Mouse (Mus musculus): ENCODE measurements around the gene Thsd4.
"Not testable (repeated sequence)": the region's sequence is repeated elsewhere in the genome, so short reads cannot be mapped to it uniquely, and the experiment has no call there.

Gene Thsd4

DNA sequence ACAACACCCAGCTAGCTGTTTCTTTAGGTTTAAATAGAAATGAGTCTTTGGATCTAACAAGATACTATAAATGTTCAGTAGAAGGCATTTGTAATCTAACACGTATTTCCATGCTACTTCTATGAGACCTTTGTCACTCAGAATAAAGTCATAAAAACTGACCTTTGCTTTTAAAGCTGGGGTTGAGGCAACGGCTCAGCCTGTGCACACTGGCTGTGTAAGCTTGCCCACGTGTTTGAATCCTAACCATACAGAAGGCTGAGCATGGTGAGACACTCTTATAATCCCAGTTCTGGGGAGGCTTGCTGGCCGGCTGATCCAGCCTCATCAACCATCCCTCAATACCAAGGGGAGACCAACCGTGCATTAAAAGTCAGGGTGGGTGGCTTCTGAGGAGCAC lies 214.4 kb downstream of the Thsd4 start:
- DNase-seq (ENCODE audit: low spot score) = no peak

DNA sequence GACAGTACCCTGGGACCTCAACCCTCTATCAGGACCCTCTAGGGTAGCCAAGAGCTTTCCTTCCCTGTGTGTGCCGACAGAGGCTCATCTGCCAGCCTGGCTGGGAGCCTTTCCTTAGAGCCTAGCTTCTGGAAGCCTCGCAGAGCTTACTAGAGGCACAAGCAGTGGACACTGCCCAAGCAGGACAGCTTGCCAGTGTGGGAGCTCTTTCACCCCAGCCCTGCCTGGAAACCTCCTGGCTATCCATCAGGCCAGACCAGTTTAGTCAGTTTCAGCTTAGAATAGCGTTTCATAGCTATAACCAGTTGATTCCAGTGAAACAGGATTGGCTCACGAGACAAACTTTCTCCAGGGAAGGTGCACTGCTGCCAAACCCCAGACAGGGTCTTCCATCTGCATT lies 215.6 kb downstream of the Thsd4 start:
- DNase-seq (ENCODE audit: low spot score) = no peak

DNA sequence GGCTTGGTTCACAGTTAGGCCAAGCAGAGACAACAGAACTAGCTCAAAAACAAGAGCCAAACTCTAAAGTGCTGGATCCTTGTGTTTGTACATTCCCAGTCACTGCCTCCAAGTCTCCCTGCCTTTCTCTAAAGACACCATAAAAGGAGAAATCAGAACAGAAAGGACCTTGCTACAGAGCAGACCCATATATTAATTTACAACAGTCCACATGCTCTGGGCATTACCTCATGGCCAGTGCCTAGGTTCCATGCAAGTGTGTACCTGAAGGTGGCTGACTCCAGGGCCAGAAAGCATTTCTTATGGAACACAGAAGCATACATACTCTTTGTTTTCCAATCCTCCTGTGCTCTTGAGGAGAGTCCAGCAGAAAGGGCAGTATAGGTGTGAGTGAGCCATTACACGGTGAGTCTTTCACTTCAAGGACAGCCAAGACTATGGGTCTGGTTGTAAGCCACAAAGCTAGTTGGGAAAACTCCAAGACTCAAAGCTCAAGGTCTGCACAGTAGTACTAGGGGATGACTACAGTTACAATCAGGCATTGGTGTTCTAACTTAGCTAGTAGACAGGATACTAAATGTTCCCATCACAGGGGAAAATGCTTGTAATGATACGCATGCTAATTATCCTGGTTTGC lies 216.5 kb downstream of the Thsd4 start:
- DNase-seq (ENCODE audit: low spot score) = no peak

DNA sequence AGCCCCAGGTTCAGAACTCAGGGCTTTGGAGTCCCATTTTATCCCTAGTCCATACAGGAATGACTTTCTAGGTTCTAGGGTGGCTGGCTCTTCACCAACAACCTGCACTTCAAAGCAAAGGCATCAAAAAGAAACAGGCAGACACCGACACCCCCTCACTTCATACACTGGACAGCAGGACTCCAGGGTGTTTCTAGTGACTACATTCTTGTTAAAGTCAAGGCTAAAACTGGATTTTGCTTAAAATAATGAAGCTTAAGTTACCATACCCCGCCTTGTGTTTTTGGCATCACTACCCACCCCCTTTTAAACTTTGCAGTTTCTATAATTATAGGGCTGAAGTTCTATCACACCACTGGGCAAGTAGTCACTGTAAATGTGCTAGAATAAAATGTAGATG lies 225.6 kb downstream of the Thsd4 start:
- DNase-seq (ENCODE audit: low spot score) = no peak

DNA sequence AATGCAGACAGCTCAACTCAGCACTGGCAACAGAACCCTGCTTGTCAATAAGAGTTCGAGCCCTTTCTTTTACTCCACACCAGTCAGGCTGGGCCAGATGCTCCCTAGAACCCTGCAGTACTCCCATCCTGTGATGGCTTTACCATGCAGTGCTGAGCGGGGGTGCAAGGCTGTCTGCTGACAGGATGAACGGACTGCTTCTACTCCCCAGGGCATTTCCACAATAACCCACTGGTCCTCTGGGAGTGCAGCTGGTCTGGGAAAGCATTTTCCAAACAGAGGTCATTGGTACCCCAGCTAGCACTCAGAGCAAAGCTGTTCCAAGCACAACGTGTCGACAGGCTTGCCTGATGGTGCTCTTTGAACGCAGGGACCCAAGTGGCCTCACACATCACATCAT lies 226.6 kb downstream of the Thsd4 start:
- no peak for DNase-seq (ENCODE audit: low spot score)

DNA sequence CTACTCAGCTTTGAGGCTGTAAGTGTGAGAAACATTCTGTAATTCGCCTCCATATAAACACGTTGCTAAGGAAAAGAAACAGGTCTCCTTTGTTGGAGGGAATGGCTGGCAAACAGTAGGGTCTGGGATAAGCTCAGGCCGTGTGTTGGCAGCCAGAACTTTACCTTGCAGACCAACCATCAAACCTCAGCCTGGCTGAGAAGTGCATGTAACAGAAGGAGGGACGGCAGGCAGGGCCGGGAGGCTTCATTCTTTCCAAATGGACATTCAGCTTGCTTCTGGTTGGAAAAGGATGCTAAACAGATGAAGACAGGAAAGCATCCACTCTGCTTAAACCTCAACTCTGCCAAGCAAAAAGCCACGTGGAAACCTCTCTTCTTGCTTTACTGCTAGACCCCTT lies 228.7 kb downstream of the Thsd4 start:
- DNase-seq (ENCODE audit: low spot score) = no peak

DNA sequence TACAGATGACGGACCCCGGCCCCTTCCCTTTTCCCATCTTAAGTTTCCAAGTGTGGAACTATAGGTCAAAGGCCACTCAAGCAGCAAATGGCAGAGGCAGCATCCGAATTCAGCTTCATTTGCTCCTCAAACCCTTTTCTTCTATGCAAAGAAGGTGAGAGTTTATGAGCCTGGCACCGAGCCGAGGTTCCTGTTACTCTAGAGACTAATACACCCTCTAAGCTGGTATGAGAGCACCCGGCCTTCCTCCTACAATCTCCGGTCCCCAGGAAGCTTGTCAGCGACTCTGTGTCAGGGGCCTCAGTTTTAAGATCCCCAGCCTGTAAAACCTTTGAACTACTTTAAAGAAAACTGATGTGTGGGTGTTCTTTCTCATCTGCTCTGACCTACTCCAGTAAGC lies 231.1 kb downstream of the Thsd4 start:
- no peak for DNase-seq (ENCODE audit: low spot score)

DNA sequence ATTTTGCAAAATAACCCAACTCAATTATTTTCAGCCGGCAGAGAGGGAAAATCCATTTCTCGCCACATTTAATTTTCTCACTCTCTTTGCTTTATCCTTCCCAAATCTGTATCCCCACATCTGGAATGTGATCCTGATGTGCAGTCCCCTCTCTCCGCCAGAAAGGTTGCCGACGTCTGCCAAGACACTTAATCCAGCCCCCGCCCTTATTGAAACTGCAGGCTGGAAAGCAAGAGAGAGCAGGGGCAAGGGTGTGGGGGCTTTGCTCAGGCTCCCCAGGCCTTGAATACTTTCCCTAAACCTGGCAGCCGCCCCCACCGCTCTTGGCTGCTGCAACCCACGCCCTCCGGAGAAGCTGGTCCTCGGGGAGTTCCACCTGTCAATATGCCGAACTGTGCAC lies 233.1 kb downstream of the Thsd4 start:
- DNase-seq (ENCODE audit: low spot score) = no peak

DNA sequence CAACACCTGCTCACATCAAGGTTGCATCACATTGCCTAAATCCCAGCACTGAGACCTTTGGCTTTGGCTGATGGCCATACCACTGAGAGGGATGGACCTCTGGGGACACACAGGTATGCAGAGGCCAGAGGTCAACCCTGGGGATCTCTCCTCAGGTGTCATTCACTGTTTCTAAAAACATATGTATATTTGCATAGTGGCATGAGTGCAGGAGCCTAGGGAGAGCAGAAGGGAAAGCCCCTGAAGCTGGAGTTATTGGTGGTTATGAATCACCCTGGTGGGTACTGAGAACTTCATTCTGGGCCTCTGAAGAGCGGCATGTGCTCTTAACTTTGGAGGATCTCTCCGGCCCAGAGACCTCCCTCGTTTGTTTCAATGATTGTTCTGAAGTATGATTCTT lies 235.5 kb downstream of the Thsd4 start:
- no peak for DNase-seq (ENCODE audit: low spot score)

DNA sequence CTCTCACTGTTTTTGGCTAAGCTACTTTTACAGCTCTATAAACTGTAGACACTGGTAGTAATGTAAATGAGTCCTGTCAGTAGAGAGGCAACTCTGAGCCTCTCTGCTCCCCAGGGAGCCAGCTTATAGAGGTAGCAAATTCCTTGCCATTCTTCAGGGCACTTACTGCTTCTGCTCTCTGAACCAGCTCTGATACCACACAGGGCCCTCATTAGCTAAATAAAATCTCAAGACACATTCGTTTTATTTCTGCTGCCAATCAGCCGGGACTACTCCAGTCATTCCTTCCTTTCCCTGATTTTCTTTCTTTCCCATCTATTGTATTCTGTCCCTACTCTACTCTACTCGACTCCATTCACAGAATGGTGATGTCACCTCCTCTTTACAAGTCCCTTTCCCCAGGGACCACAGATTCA lies 236.8 kb downstream of the Thsd4 start:
- DNase-seq (ENCODE audit: low spot score) = no peak

DNA sequence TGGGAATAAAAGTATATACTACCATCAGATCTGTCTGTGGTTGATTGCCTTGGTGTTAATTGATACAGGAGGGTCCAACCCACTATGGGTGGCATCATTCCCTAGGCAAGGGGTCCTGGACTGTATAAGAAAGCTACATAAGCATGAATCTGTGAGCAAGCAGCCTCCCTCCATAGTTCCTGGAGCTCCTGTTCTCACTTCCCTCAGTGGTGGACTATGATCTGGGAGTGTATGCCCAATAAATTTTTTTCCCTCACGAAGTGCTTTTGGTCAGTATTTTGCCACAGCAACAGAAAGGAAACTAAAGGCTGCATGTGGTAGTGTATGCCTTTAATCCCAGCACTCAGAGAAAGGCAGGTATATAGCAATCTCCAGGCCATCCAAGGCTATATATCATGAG lies 237.5 kb downstream of the Thsd4 start:
- DNase-seq (ENCODE audit: low spot score) = no peak

DNA sequence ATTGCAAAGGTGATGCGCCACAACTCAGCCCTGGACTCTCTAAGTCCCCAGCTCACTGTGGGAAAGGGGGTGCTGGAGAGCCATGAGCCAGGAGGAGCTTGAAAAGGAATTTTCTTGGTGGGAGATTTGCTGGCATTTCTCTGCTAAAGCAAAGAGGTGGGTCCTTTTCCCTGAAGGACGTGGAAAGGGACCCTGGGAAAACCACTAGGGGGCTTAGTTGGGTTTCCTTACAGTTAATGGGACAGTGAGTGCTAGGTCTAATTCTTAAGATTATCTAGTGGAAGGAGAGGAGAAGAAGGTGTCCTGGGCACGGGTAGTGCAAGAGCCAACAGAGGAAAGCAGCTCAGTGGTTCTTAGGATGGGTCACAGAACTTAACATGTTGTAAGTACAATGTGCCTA lies 238.3 kb downstream of the Thsd4 start:
- no peak for DNase-seq (ENCODE audit: low spot score)

DNA sequence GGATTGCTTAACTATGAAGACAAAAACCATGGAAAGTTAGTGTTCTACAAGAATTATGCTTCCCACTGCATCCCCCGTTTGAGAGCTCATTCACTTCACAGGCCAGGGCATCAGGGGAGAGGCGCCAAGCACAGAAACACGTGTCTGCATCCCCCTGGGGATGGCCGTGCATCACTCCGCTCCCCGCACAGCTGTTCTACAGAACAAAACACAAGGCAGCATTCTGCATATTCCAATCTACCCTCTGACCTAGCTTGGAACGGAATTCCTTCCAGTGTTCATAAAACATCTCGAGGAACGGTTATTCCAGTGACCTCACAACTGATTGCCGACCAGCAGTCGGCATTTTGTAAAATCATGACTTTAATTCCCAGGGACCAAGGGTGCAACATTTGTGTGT lies 240.6 kb downstream of the Thsd4 start:
- DNase-seq (ENCODE audit: low spot score) = peak; percentile 12

DNA sequence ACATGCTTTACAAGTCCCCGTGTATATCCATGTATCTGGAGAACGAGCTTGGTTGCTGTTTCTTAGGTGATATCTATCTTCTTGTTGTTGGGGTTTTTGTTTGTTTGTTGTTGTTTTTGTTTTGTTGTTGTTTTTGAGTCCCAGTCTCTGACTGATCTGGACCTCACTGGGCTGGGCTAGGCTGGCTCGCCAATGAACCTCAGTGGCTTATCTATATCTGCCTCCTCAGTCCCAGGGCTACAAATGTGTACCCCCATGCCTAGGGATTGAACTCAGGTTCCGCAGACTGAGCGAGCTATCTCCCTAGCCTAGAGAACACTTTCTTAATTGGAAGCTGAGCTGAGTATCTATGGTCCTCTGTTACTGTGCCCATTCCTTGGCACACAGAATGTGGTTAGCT lies 241.1 kb downstream of the Thsd4 start:
- no peak for DNase-seq (ENCODE audit: low spot score)

DNA sequence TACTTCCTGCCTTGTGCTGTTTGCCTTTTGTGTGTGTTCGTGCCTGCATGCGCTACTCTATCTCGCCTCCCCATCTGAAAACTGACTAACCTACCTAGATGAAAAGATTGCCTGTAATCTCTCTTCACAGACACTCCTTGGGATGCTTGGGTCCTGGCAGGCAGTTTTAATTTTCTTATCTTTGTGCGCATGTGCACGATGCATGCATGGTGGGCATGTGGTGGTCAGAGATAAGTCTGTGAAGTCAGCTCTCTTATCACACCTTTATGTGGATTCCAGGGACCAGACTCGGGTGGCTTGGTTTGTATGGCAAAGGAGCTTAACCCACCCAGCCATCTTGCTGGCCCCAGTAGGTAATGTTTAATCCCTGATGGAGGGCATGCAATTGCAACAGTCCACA lies 242.3 kb downstream of the Thsd4 start:
- DNase-seq (ENCODE audit: low spot score) = no peak

DNA sequence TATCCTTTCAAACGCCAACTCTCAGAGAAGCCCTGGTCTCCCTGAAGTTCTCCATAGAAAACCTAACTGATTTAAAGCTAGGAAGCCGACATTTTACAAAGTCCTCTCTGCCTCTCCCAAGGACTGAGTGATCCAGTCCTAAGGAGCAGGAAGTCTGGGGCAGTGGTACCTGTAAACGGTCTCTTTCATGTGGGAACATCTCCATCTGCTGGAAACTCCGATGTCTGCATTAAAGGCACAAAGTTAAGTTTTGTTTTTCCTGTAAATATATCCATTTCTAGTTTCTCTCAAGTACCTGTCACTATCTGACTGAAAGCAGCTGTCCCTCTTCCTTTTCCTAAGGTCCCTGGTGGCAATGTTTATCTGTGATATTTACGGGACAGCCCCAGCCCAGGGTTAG lies 245.5 kb downstream of the Thsd4 start:
- no peak for DNase-seq (ENCODE audit: low spot score)

DNA sequence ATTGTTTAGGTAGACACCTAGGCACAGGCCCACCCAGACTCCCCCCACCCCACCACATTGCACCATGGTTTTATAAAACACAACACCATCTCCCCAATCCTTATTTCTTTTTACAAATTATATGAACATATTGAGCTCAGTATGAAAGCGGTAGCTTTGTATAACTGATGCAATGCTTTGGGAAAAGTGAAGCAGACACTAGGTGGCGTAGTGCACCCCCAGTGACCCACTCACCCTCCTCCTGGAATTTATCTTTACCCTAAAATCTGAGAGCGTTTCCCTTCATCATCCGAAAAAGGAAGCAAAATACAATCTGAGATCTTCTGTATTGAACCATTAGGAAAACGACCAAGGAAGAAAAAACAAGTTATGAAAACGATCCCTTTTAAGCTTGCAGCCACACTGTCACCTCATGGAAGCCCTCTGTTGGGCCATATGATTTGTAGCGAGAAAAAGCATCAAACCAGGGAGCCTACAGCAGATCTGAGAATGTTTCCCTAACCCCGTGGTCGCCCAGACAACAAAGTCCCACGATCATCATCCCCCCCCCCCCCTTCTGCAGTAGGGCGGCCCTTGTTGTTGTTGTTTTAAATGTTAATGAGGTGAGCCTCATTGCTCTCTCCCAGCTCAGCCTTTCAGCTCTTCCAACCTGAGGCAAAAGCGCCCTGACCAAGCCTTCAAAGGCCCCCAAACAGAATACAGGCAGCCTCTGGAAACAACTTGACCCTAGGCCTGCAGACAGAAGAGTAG lies 246.3 kb downstream of the Thsd4 start:
- DNase-seq (ENCODE audit: low spot score) = no peak

DNA sequence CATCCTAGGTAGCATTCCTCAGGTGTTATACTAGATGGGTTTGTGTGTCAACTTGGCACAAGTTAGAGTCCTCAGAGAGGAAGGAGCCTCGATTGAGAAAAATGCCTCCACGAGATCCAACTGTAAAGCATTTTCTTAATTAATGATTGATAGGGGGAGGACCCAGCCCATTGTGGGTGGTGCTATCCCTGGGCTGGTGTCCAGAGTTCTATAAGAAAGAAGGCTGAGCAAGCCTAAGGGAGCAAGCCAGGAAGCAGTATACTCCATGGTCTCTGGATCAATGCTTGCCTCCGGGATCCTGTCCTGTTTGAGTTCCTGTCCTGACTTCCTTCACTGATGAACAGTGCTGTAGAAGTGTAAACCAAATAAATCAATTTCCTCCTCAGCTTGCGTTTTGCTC lies 247.3 kb downstream of the Thsd4 start:
- no peak for DNase-seq (ENCODE audit: low spot score)

DNA sequence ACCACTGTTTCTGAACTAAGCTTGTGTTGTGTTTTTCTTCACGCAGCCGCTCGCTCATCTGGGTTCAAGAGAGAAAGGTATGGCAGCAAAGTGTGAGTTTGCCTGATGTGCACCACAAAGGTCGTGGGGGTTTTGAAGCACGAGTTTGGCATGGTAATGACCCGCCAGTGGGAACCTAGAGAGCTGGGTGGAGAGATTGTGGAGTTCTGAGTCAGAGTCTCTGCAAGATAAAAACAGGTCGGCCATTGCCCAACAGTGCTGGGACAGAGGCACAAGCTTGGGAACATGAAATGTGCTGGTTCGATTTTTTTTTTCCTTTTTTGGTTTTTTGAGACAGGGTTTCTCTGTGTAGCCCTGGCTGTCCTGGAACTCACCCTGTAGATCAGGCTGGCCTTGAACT lies 249.5 kb downstream of the Thsd4 start:
- not testable (repeated sequence) for DNase-seq (ENCODE audit: low spot score)

DNA sequence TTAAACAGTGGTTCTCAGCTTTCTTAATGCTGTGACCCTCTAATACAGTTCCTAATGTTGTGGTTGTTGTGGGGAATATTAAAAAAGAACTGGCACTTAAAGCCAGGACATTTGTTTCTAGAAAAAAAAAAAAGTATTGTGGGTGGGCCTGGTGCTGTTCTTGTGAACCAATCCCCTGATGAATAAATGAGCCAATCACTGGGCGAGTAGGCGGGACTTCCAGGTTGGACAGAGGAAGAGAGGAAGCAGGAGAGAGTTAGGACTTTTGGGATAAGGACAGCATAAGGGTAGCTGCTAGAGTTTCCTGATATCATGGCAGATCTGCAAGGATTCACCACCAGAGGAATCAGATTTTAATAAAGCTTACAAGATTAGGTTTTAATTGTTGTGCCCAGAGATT lies 249.9 kb downstream of the Thsd4 start:
- no peak for DNase-seq (ENCODE audit: low spot score)

DNA sequence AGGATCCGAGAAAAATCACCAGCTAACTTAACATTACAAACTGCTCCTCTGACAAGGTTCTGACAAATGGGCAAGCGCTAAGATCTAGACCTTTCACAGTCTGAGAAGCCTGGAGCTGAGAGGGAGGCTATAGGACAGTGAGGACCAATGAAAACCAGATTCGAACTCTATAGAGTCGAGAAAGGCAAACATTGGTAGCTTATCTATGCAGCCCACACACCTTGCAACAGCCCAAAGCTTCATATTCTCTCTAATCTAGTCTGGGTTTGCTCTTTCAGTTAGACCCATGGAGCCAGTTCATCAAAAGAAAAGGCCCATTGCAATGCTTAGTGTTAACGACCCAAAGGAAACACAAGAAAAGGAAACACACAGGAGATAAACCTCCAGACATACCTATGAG lies 252.0 kb downstream of the Thsd4 start:
- no peak for DNase-seq (ENCODE audit: low spot score)

DNA sequence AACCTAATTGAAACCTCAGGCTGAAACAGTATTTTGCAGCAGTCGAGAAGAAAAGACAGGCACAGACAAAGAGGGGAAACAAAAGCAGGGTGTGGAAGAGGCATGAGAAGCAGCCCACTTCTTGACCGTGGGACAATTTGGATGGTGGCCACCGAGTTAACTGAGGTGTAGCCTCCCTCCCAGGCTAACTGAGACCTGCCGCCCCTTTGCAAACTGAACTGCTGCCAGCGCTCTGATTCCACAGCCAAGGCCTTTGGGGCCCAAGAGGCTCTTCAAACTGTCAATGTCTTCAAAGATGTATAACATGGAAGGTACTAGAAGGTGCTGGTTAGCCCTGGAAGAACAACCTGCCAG lies 254.6 kb downstream of the Thsd4 start:
- DNase-seq (ENCODE audit: low spot score) = no peak

DNA sequence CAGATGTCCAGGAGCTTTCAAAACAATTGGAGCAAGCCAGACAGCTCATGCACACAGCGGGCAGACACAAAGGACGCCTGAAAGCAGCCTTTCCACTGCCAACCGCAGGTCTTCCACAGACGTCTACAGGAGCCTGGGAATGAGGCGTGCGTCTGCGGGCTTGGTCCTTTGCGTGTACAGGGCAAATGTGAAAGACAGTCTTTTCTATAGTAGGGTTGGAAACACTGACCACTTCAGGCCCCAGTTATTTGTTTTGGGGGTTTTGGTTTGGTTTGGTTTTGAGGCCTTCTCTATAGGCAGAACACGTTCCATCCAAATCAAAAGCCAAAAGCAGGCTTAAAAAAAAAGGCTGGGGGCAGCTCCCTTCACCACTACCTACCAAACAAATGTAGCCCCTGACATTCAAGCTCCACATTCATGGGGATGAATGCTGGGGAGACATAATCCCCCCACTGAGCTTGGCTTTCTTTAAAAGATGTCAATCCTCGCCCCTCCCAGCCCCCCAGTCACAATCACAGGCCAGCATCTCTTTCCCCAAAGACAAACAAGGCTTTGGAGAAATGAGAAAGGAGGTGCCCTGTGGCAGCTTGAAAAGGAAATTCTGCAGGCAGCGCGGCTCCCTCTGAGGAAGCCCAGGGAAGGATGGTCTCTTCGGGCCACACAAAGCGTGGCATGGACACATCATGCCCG lies 255.1 kb downstream of the Thsd4 start:
- no peak for DNase-seq (ENCODE audit: low spot score)
